Mouse (Mus musculus) kidney, adult 2 months (tissue): ENCODE data around the gene Rnf43.
A peak's percentile ranks its signal among the peaks of the same experiment; 100 is the strongest.

Source experiments
- CTCF ChIP-seq: fragments of 200-500 bp; conservative IDR thresholded peaks from 2 replicates; pipeline ENCODE4 v1.5.1; 2011; ENCODE audit warnings: low read depth, mild to moderate bottlenecking, control low read depth, low read length, moderate library complexity, mixed read lengths; ENCODE audit not compliant: insufficient read depth, insufficient read length
- POLR2A ChIP-seq: fragments of 200-500 bp; IDR thresholded peaks from one replicate; pipeline ENCODE4 v1.6.1; 2011; ENCODE audit warnings: low read depth, low read length, control low read depth

DNA sequence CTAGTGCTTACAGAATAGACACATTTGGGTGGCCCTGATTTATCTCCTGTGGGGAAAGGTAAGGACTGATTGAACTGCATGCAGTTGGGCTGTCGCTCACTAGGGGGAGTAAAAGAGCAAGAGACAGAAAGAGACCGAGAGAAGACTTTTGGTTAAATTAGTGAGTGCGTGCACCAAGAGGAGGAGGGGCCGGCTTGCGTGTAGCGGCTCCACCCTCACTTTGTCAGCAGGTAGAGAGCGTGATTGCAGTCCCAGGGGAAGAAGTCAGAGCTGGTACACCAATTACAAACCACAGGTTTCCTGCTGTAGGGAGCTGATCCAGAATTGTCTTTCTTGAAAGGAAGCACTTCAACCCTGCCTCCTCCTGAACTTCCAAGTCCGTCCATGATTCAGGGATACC lies at the start of gene Rnf43:
- TF ChIP-seq CTCF (peak; percentile 74), POLR2A (no peak)
